Mouse (Mus musculus) adrenal gland, postnatal 14 days (tissue): Measurements from ENCODE around the gene Kirrel2. TPM values are rescaled to one million over a fixed set of nuclear protein-coding genes. Genes with fewer than 3 reads are reported as not detected.

ENCODE experiments used
- DNase-seq: peaks from one replicate; pipeline ENCODE4 v3.0.0; 2021; ENCODE audit warnings: mixed read lengths
- total RNA-seq: library from RNA; stranded (reverse); gene quantifications from 2 replicates; pipeline ENCODE4 v1.2.3, GENCODE M21; 2021

The Kirrel2 gene
- total RNA-seq, 1 experiment from 2014 or later, result not detected

DNA sequence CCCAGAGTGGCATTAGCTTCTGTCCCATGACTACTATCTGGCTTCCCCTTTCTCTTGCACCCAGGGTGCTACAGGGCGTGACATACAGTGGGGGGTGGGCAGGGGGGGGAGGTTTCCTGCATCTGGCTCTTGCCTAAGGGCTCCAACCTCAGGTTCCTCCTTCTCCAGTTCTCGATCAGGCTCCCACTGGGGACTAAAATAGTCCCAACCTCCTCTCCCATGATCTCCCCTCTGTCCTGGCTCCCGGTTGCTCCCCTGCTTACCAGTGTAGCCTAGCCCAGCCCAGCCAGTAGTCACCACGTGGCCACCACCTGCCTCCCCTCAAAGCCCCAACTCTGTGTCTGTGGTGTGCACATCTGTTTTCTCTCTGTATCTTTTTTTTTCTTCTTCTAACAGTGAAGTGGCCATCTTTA lies 44.7 kb downstream of the Kirrel2 start:
- no peak for DNase-seq

DNA sequence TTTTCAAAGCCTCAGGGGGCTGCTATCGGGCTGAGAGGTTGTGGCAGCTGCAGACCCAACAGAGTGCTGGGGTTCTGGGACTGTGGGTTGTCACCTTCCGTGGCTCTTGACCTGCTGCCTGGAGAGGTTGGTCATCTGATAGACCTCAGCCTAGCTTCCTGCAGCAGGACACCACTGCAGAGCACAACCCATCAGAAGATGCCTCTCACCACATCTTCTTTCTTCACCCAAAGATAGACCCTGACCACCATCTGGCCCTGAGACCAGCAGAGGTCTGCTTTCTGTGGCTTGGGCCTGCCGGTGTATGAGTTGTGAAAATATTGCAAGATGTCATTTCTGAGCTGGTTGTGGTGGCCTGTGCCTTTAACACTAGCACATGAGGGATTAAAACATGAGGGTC lies 46.5 kb downstream of the Kirrel2 start:
- no peak for DNase-seq

DNA sequence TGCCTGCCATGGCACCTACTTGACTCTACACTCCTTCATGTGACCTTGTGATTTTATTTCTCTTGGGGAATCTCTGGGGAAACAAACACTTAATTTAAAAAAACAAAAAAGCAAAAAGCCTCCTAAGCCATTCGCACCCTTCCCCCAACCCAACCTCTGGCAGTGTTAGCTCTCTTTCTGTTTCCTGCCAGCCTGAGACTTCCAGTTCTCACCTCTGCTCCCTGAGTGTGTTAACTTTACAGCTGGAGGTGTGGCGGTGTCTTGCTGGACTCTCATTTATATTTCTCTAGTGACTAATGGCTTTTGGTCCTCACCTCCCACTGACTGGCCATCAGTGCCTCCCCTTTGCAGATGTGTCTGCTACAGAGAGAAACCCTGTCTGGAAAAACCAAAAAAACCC lies 47.7 kb downstream of the Kirrel2 start:
- no peak for DNase-seq

DNA sequence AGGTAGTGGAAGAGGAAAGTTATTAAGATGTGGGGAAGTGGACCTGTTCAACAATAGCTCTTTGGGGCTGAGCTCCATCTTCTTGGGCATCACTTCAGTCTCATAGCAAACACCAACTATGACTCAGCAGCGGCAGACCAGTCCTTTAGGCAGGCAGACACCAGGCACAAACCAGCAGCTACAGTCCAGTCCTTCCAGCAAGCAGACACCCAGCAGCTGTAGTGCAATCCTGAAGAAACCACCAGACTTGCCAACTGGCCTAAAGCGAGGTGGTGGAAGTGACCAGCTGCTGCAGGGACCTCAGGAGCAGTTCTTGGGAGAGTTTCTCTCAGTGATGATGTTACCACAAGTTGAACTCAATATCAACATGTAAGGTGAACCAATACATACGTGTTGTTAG lies 48.9 kb downstream of the Kirrel2 start:
- no peak for DNase-seq

DNA sequence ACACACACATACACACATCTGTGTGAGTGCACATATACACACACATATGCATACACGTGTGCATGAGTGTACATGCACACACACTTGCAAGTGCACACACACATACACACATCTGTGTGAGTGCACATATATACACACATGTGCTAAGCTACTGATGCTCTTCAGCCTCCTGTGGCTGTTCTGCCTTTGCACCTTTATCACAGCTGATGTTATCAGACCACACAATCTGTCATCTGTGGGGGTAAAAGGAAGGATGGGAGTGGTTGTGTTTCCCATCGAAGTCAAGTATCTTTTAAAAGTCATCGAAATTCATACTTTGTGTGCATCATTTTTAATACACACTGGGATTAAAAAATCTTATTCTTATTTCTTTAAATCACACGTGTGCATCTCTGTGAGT lies 55.1 kb downstream of the Kirrel2 start:
- DNase-seq, result no peak

DNA sequence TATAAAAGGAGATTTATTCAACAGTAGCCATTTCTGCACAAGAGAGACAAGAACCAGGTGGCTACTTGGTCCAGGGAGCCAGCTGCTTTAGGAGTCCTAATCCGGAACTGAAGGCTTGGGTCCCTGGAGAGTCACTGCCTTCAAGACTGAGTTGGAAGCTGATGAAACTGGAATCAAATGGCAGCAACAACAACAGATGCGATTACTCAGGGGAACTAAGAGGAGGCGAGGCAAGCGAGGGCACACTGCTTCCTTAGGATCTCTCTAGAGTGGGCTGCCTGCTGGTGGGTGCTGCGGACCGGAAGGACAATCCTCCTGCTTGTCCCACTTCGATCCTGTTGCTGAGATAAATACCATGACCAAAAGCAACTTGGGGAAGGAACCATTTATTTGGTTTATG lies 57.8 kb downstream of the Kirrel2 start:
- no peak for DNase-seq

Other genes starting within 250 kb of the Kirrel2 start
- 95.5 and 99.4 TPM in 2 replicates for gene Polr2i, start 225.7 kb downstream of the Kirrel2 start, total RNA-seq
- gene Tbcb, start 225.4 kb downstream of the Kirrel2 start, total RNA-seq, result 67.7 and 75.4 TPM in 2 replicates
- not detected in 2 replicates for gene Ovol3, start 222.0 kb downstream of the Kirrel2 start, total RNA-seq
- 0.33 and 0.38 TPM in 2 replicates for gene Thap8, start 177.6 kb downstream of the Kirrel2 start, total RNA-seq
- 12.3 and 15.0 TPM in 2 replicates for gene Wdr62, start 177.3 kb downstream of the Kirrel2 start, total RNA-seq
- gene Clip3, start 166.0 kb downstream of the Kirrel2 start, total RNA-seq, result 26.9 and 44.7 TPM in 2 replicates
- gene Alkbh6, start 149.0 kb downstream of the Kirrel2 start, total RNA-seq, result 51.4 and 56.3 TPM in 2 replicates
- 23.5 and 30.2 TPM in 2 replicates for gene Syne4, start 142.9 kb downstream of the Kirrel2 start, total RNA-seq
- gene E130208F15Rik, start 135.9 kb downstream of the Kirrel2 start, total RNA-seq, result 2.2 and 3.6 TPM in 2 replicates
- gene Sdhaf1, start 133.8 kb downstream of the Kirrel2 start, total RNA-seq, result 15.0 and 19.6 TPM in 2 replicates
- 15.6 and 16.2 TPM in 2 replicates for gene Lrfn3, start 94.9 kb downstream of the Kirrel2 start, total RNA-seq
- gene Tyrobp, start 43.9 kb downstream of the Kirrel2 start, total RNA-seq, result 19.9 and 30.9 TPM in 2 replicates
- 7.1 TPM in 1 of 2 replicates, not detected in the other for gene Hcst, start 37.8 kb downstream of the Kirrel2 start, total RNA-seq
- gene Nfkbid, start 36.0 kb downstream of the Kirrel2 start, total RNA-seq, result 2.8 and 3.9 TPM in 2 replicates
- gene Aplp1, start 12.2 kb downstream of the Kirrel2 start, total RNA-seq, result 21.3 and 28.3 TPM in 2 replicates
- 0.11 TPM in 1 of 2 replicates, not detected in the other for gene Nphs1, start 625 bp upstream of the Kirrel2 start, total RNA-seq
- 2.6 and 33.4 TPM in 2 replicates for gene Prodh2, start 35.9 kb upstream of the Kirrel2 start, total RNA-seq
- 8.3 and 8.9 TPM in 2 replicates for gene Arhgap33, start 77.4 kb upstream of the Kirrel2 start, total RNA-seq
- gene Hspb6, start 94.5 kb upstream of the Kirrel2 start, total RNA-seq, result 24.2 and 29.4 TPM in 2 replicates
- 7.6 and 9.2 TPM in 2 replicates for gene Proser3, start 94.6 kb upstream of the Kirrel2 start, total RNA-seq
- 41.6 and 46.3 TPM in 2 replicates for gene Lin37, start 102.1 kb upstream of the Kirrel2 start, total RNA-seq
- 60.3 and 66.8 TPM in 2 replicates for gene U2af1l4, start 105.6 kb upstream of the Kirrel2 start, total RNA-seq
- 3.8 and 4.6 TPM in 2 replicates for gene Gm49396, start 105.7 kb upstream of the Kirrel2 start, total RNA-seq
- 117 and 125 TPM in 2 replicates for gene Psenen, start 105.9 kb upstream of the Kirrel2 start, total RNA-seq
- 5.1 and 7.8 TPM in 2 replicates for gene Igflr1, start 107.7 kb upstream of the Kirrel2 start, total RNA-seq
- gene Kmt2b, start 131.0 kb upstream of the Kirrel2 start, total RNA-seq, result 45.7 and 54.0 TPM in 2 replicates
- 0.85 and 1.1 TPM in 2 replicates for gene Zbtb32, start 141.2 kb upstream of the Kirrel2 start, total RNA-seq
- gene Upk1a, start 155.2 kb upstream of the Kirrel2 start, total RNA-seq, result 0.22 and 0.45 TPM in 2 replicates
- gene Cox6b1, start 168.5 kb upstream of the Kirrel2 start, total RNA-seq, result 3,197 and 3,382 TPM in 2 replicates
- gene Etv2, start 178.2 kb upstream of the Kirrel2 start, total RNA-seq, result not detected in 2 replicates
- gene Rbm42, start 192.6 kb upstream of the Kirrel2 start, total RNA-seq, result 78.2 and 81.2 TPM in 2 replicates
- 10.4 and 11.9 TPM in 2 replicates for gene Haus5, start 207.3 kb upstream of the Kirrel2 start, total RNA-seq
- gene Pmis2, start 213.9 kb upstream of the Kirrel2 start, total RNA-seq, result not detected in 2 replicates
- gene 2200002J24Rik, start 241.2 kb upstream of the Kirrel2 start, total RNA-seq, result 1.4 and 3.4 TPM in 2 replicates